Mouse (Mus musculus) c-Kit-positive CD71-negative TER-119-negative erythroid progenitor cells, embryonic 14.5 days (primary cell): ENCODE data around the gene Extl1.
A peak's percentile ranks its signal among the peaks of the same experiment; 100 is the strongest.
"Not testable (repeated sequence)": the region's sequence is repeated elsewhere in the genome, so short reads cannot be mapped to it uniquely, and the experiment has no call there.

Source experiments
- DNase-seq: peaks from one replicate; pipeline ENCODE4 v3.0.0-alpha.2; 2013; ENCODE audit warnings: low read depth

Gene Extl1

DNA sequence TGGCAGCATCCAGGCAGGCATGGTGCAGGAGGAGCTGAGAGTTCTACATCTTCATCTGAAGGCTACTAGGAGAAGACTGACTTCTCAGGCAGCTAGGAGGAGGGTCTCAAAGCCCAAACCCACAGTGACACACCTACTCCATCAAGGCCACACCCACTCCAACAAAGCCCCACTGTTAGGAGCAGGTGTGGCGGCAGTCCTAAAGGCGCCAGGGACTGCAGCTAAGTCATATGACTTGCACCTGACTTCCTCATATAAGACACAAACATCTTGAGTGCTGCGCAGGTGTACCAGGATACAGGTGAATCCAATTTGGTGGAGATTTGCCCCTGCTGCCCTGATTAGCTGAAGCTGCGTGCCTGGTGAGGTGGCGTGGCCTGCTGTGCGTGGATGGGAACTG is at the start of gene Extl1:
TSS of gene Extl1 (minus strand) at position 101 of the 400 bp plus-strand sequence.
- not testable (repeated sequence) for DNase-seq

DNA sequence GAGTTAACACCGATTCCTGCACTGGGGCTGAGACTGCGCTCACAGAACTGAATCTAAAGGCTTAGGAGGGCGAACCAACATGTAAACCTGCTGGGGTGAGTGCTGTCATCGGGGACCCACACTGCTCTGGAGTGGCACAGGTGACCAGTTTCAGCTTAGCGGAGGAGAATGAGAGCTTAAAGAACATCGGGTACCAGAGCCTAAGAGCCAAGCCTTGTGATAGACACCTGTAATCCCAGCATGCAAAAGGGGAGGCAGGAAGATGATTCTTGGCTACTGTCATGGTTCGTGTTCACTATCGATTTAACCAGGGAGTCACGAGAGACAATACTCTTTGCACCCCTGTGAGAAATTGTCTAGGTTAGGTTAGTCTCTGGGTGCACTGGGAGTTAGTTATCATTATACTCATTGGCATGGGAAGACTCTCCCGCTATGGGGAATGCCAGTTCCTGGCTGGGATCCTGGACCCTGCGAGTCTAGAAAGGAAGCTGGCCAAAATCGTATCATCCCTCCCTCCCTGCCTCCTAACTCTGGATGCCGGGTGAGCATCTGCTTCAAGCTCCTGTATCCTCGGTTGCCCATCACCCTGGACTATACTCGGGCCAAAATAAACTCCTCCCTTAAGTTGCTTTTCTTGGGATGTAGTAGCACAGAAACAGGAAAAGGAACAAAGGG is 49.2 kb upstream of the Extl1 start:
- DNase-seq, result no peak

DNA sequence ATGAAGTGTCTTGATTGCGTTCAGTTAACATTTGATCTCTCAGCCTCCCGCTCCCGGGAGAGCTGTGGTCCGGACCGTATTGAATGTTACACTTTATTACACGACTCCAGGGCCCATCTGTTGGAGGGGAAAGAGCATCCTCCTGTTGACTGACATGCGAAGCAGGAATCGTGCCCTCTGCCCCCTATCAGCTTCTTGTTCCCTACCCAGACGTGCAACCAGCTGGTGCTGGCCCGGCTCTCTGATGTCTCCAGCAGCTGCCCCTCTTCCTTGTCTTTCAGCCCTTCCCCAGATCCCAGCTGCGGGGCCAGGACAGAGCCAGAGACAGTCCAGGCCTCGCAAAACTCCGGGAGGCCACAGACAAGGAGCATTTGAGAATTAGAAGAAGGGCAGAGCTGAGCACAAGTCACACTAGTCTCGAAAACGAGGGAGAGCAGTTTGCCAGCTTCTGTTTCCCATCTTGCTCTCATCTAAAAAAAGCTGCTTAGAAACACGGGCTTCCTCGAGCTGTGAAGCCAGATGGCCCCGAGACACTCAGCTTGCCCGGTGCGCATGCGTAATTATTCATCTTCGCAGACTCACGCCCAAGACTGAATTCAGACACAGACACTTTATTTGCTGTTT is 46.8 kb upstream of the Extl1 start:
- DNase-seq, result no peak

GRCm38 (mm10) chr4:134425088-134425487 is 41.4 kb upstream of the Extl1 start:
- DNase-seq, result no peak

- no peak for DNase-seq
Observed at GRCm38 (mm10) chr4:134423949-134424348, 40.3 kb upstream of the Extl1 start.

- DNase-seq, result no peak
Observed at GRCm38 (mm10) chr4:134421971-134422370, 38.3 kb upstream of the Extl1 start.

DNA sequence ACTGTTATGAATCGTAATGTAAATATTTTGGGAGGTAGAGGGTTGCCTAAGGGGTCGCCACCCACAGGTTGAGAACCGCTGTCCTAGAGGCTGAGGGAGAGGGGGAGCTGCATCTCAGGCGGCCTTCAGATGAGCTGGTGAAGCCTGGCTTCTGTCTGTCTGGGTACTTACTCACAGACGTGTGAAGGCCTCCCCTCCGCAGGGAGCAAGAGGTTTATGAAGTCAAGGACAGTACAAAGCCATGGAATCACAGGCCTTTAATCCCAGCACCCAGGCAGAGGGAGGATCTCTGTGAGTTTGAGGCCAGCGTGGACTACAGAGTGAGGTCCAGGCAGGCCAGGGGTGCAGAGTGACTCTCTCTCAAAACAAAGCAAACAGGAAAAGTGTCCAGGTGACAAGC is 33.5 kb upstream of the Extl1 start:
- no peak for DNase-seq

GRCm38 (mm10) chr4:134416602-134417001 is 33.0 kb upstream of the Extl1 start:
- DNase-seq, result no peak

- DNase-seq, result no peak
Observed at GRCm38 (mm10) chr4:134416177-134416576, 32.5 kb upstream of the Extl1 start.

DNA sequence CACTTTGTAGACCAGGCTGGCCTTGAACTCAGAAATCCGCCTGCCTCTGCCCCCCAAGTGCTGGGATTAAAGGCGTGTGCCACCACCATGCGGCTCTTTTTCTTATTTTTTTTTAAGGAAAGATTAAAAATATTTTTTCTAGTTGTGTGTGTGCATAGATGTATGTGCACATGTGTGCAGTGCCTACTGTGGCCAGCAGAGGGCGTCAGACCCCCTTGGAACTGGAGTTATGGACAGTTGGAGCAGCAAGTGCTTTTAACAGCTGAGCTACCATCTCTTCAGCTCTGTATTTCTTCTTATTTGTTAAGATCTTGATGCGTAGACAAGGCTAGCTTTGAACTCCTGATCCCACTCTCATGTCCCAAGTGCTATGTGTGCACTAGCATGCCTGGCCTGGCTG is 25.6 kb upstream of the Extl1 start:
- DNase-seq, result no peak

- no peak for DNase-seq
Observed at GRCm38 (mm10) chr4:134403721-134404120, 20.1 kb upstream of the Extl1 start.

DNA sequence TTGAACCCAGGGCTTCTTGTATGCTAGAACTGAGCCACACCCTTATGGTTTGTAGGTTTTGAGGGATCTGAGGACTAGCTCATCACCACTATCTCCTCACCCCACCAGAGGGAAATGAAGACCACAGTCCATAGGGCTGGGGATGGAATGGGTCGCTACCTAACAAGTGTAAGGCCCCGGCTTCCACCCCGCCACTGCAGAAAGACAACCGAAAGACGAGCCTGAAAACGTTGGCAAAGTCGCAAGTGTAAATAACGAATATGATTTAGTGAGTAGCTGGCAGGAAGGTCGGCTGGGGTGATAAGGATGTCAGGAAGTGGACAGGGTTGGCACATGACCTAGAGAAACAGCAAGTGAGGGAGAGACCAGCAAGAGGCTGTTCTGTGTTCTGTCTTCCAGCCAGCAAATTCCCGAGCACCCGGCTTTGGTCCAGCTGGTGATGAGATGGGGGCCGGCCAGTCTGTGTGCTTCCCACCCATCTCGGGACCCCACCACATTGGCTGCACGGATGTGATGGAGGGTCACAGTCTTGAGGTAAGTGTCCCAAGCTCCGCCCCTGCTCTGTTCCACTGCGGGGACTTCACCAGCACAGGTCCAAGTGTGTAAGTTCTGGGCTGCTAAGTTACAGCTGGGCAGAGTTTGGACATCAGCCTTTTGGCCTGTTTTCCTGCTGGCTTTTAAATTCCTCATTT is 19.1 kb upstream of the Extl1 start:
- DNase-seq, result no peak

- DNase-seq, result no peak
Observed at GRCm38 (mm10) chr4:134401856-134402570, 18.4 kb upstream of the Extl1 start.

GRCm38 (mm10) chr4:134401181-134401661 is 17.6 kb upstream of the Extl1 start:
- no peak for DNase-seq

- DNase-seq, result no peak
Observed at GRCm38 (mm10) chr4:134400206-134400605, 16.6 kb upstream of the Extl1 start.

- DNase-seq, result no peak
Observed at GRCm38 (mm10) chr4:134397732-134398131, 14.1 kb upstream of the Extl1 start.

- DNase-seq, result no peak
Observed at GRCm38 (mm10) chr4:134397121-134397520, 13.5 kb upstream of the Extl1 start.

GRCm38 (mm10) chr4:134395977-134396825 is 12.6 kb upstream of the Extl1 start, which contains the start of gene Pafah2:
Gene Pafah2 (plus strand): TSS chr4:134396320.
- DNase-seq, result peak; percentile 88

DNA sequence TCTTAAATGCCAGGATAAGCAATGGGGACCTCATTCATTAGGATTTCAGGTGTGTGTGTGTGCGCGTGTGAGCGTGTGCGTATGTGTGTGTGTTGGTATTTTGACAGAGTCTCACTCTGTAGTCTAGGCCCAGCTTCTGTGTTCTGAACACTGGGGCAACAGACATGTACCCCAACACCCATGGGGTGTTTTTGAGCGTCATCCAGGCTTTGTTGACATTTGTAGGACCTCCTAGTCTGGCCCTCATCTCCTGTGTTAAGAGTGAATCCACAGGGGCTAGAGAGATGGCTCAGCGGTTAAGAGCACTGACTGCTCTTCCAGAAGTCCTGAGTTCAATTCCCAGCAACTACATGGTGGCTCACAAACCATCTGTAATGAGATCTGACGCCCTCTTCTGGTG is 11.5 kb upstream of the Extl1 start:
- no peak for DNase-seq

GRCm38 (mm10) chr4:134393026-134393425 is 9.4 kb upstream of the Extl1 start:
- DNase-seq, result no peak

GRCm38 (mm10) chr4:134392595-134392994 is 8.9 kb upstream of the Extl1 start:
- DNase-seq, result no peak
